Comparison of ENCODE assay signal across 11 mouse cellular contexts in the genomic region with DNA sequence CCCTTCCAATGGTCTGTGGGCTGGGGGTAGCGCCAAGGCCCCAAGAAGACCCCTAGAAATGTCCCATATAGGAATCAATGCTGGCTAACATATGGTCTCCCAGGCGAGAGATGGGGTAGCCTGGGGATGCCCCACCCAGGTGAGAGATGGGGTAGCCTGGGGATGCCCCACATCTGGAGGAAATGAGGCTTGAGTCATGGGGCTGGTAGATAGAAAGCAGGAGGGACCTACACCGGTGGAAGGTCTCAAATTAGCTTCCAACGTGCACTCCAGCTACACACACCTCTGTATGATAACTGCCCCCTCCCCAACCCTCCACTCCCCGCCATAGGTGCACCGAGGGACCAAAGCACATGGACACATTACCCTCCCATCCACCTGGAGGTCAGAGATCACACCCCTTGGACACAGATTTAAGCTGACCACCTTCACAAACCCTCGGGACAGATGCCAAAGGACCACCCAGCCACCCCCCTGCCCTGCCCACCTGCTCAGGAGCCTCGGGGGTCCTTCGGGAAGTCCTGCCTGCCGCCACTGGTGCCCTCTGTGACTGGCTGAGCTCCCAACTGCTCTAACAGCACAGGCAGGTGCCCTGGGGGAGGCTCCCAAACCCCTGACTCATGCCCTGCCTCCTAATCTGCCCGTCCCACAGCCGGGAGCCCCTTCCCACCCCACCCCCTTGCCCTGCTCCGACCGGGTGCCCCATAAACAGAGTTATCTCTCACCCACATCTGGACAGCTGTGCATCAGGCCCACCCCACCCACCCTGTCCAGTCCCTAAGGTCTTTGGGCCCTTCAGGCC. TPM values are rescaled to one million over a fixed set of nuclear protein-coding genes. Genes with fewer than 3 reads are reported as not detected.
DNase-seq lines count a peak whose midpoint lies in the region; ATAC-seq and TF ChIP-seq lines count a peak whose summit lies in the region.
"Had no signal": no experiment of that assay in that cellular context is flagged by ENCODE, and none has a peak within 500 bp of the region (broad histone marks: within the 10 kb centered on the region; RNA-seq: fewer than 3 reads in every experiment).

No protein-coding gene starts in this region.

- H3K9ac ChIP-seq in midbrain, postnatal 0 days (replicated peaks; ENCODE audit: low read length, poor library complexity, severe bottlenecking) = no peak overlapping the region
- peak overlapping the region; percentile 99 for H3K9ac ChIP-seq in liver, embryonic 13.5 days
- H3K9ac ChIP-seq: midbrain, embryonic 12.5 days had no signal

- H3K36me3 ChIP-seq in heart, embryonic 10.5 days = no peaks in the 10 kb centered on the region
- no peaks in the 10 kb centered on the region for H3K36me3 ChIP-seq in midbrain, embryonic 10.5 days
- H3K36me3 ChIP-seq in midbrain, postnatal 0 days (ENCODE audit: insufficient read depth, low read length) = no peaks in the 10 kb centered on the region
- H3K36me3 ChIP-seq in liver, embryonic 13.5 days = peaks cover 43% of the 10 kb centered on the region
- H3K36me3 ChIP-seq: midbrain, embryonic 12.5 days had no signal

- peak; percentile 95 for DNase-seq in heart, embryonic 10.5 days (ENCODE audit: low spot score)
- DNase-seq in heart, postnatal 14 days = no peak
- DNase-seq in midbrain, embryonic 10.5 days (ENCODE audit: low spot score) = no peak
- DNase-seq in midbrain, postnatal 0 days (ENCODE audit: low spot score) = no peak
- peak; percentile 91 for DNase-seq in liver, embryonic 13.5 days
- DNase-seq in yolk sac, embryonic 10.5 days (ENCODE audit: low spot score) = peak; percentile 43
- no peak for DNase-seq in right cerebral cortex, adult 18-20 months
- no peak for DNase-seq in adrenal gland, postnatal 14 days
- DNase-seq: gastrocnemius, postnatal 14 days; kidney, postnatal 10 days had no signal

- WGBS in heart, embryonic 10.5 days = 66% methylated on average over 14 of the region's 14 CpGs
- WGBS in midbrain, embryonic 10.5 days = 74% methylated on average over 14 of the region's 14 CpGs
- 74% methylated on average over 14 of the region's 14 CpGs for WGBS in midbrain, postnatal 0 days
- WGBS in liver, embryonic 13.5 days (ENCODE audit: insufficient replicate concordance) = 30% methylated on average over 14 of the region's 14 CpGs

- peak overlapping the region; percentile 47 for H3K4me3 ChIP-seq in heart, embryonic 10.5 days
- H3K4me3 ChIP-seq in midbrain, embryonic 10.5 days = peak overlapping the region; percentile 16
- no peak overlapping the region for H3K4me3 ChIP-seq in midbrain, postnatal 0 days (ENCODE audit: low read depth, low read length)
- H3K4me3 ChIP-seq in liver, embryonic 13.5 days (replicated peaks) = peak overlapping the region; percentile 84
- H3K4me3 ChIP-seq: midbrain, embryonic 12.5 days had no signal

- H3K27me3 ChIP-seq in heart, embryonic 10.5 days (ENCODE audit: insufficient read depth, poor library complexity, severe bottlenecking) = peaks cover 36% of the 10 kb centered on the region
- H3K27me3 ChIP-seq in midbrain, embryonic 10.5 days (ENCODE audit: low read depth, poor library complexity, severe bottlenecking) = no peaks in the 10 kb centered on the region; the same call in 1 of the 2 replicates
- H3K27me3 ChIP-seq in midbrain, postnatal 0 days (ENCODE audit: insufficient read depth, low read length) = no peaks in the 10 kb centered on the region
- peaks cover 31% of the 10 kb centered on the region for H3K27me3 ChIP-seq in liver, embryonic 13.5 days

- intact Hi-C loops in heart, postnatal 14 days (cut with DNase I) = no loop called here

- no peak overlapping the region for H3K4me2 ChIP-seq in midbrain, postnatal 0 days (ENCODE audit: low read depth, low read length, poor library complexity, severe bottlenecking)
- peak overlapping the region; percentile 72 for H3K4me2 ChIP-seq in liver, embryonic 13.5 days
- H3K4me2 ChIP-seq: midbrain, embryonic 12.5 days had no signal

- no peak for TF ChIP-seq CTCF in midbrain, postnatal 0 days (IDR thresholded peaks at IDR 0.05)

- no peaks in the 10 kb centered on the region for H3K9me3 ChIP-seq in heart, embryonic 10.5 days
- H3K9me3 ChIP-seq in midbrain, embryonic 10.5 days (replicated peaks) = no peaks in the 10 kb centered on the region
- H3K9me3 ChIP-seq in midbrain, postnatal 0 days (ENCODE audit: low read length) = no peaks in the 10 kb centered on the region
- H3K9me3 ChIP-seq in liver, embryonic 13.5 days (replicated peaks) = no peaks in the 10 kb centered on the region
- H3K9me3 ChIP-seq: midbrain, embryonic 12.5 days had no signal

- H3K4me1 ChIP-seq in heart, embryonic 10.5 days = peaks cover 16% of the 10 kb centered on the region
- peaks cover 14% of the 10 kb centered on the region; the same call in 1 of the 2 replicates for H3K4me1 ChIP-seq in midbrain, embryonic 10.5 days
- no peaks in the 10 kb centered on the region for H3K4me1 ChIP-seq in midbrain, postnatal 0 days (ENCODE audit: insufficient read depth, low read length)
- peaks cover 77% of the 10 kb centered on the region for H3K4me1 ChIP-seq in liver, embryonic 13.5 days (replicated peaks)
- H3K4me1 ChIP-seq: midbrain, embryonic 12.5 days had no signal

- no peak for ATAC-seq in midbrain, postnatal 0 days (ENCODE audit: low FRiP score)
- peak; percentile 87 for ATAC-seq in liver, embryonic 13.5 days (ENCODE audit: low read depth)

- H3K27ac ChIP-seq in heart, embryonic 10.5 days = peak overlapping the region; percentile 78
- peak overlapping the region; percentile 60 for H3K27ac ChIP-seq in midbrain, embryonic 10.5 days (replicated peaks)
- H3K27ac ChIP-seq in midbrain, postnatal 0 days (ENCODE audit: low read depth, low read length) = no peak overlapping the region
- H3K27ac ChIP-seq in liver, embryonic 13.5 days = peak overlapping the region; percentile 99
- H3K27ac ChIP-seq: midbrain, embryonic 12.5 days had no signal

RNA-seq across cellular contexts. Expression of gene Slc4a1, which starts 1.2 kb away (rescaled TPM):
- polyA plus RNA-seq in heart, embryonic 10.5 days (2016; fragmentation: Nextera tagmentation; extraction: Ambion mirVana) = 88.9 and 128 TPM in 2 replicates
- total RNA-seq in heart, postnatal 14 days (2021) = 10 to 100 TPM; 22.7 to 23.0 TPM
- polyA plus RNA-seq in midbrain, embryonic 10.5 days (2016; fragmentation: Nextera tagmentation; extraction: Ambion mirVana) = 33.8 and 33.9 TPM in 2 replicates
- 0.33 and 1.1 TPM in 2 replicates for total RNA-seq in midbrain, postnatal 0 days (2014; rRNA removed)
- polyA plus RNA-seq in midbrain, postnatal 0 days (2015; fragmentation: Nextera tagmentation; extraction: Ambion mirVana) = 0.27 and 0.42 TPM in 2 replicates
- 734 and 914 TPM in 2 replicates for polyA plus RNA-seq in liver, embryonic 13.5 days (2015; fragmentation: Nextera tagmentation; extraction: Ambion mirVana)
- 17.5 and 72.4 TPM in 2 replicates for total RNA-seq in adrenal gland, postnatal 14 days (2021)

RNA-seq across cellular contexts. Expression of gene Rundc3a, which starts 28.4 kb away (rescaled TPM):
- polyA plus RNA-seq in heart, embryonic 10.5 days (2016; fragmentation: Nextera tagmentation; extraction: Ambion mirVana) = 0.74 and 1.8 TPM in 2 replicates
- total RNA-seq in heart, postnatal 14 days (2021) = under 1 TPM in 1 of 2 experiments, not detected in 1; 0.29 TPM
- 21.5 and 40.7 TPM in 2 replicates for polyA plus RNA-seq in midbrain, embryonic 10.5 days (2016; fragmentation: Nextera tagmentation; extraction: Ambion mirVana)
- 379 and 397 TPM in 2 replicates for total RNA-seq in midbrain, postnatal 0 days (2014; rRNA removed)
- 127 and 133 TPM in 2 replicates for polyA plus RNA-seq in midbrain, postnatal 0 days (2015; fragmentation: Nextera tagmentation; extraction: Ambion mirVana)
- polyA plus RNA-seq in liver, embryonic 13.5 days (2015; fragmentation: Nextera tagmentation; extraction: Ambion mirVana) = 1.5 and 1.7 TPM in 2 replicates
- total RNA-seq in adrenal gland, postnatal 14 days (2021) = 31.3 and 31.6 TPM in 2 replicates

RNA-seq across cellular contexts. Expression of gene Slc25a39, which starts 43.0 kb away (rescaled TPM):
- 313 and 314 TPM in 2 replicates for polyA plus RNA-seq in heart, embryonic 10.5 days (2016; fragmentation: Nextera tagmentation; extraction: Ambion mirVana)
- 100 to 1,000 TPM; 163 to 176 TPM for total RNA-seq in heart, postnatal 14 days (2021)
- polyA plus RNA-seq in midbrain, embryonic 10.5 days (2016; fragmentation: Nextera tagmentation; extraction: Ambion mirVana) = 234 and 249 TPM in 2 replicates
- total RNA-seq in midbrain, postnatal 0 days (2014; rRNA removed) = 139 and 176 TPM in 2 replicates
- polyA plus RNA-seq in midbrain, postnatal 0 days (2015; fragmentation: Nextera tagmentation; extraction: Ambion mirVana) = 132 and 148 TPM in 2 replicates
- polyA plus RNA-seq in liver, embryonic 13.5 days (2015; fragmentation: Nextera tagmentation; extraction: Ambion mirVana) = 388 and 390 TPM in 2 replicates
- 373 and 415 TPM in 2 replicates for total RNA-seq in adrenal gland, postnatal 14 days (2021)

RNA-seq across cellular contexts. Expression of gene Ubtf, which starts 45.2 kb away (rescaled TPM):
- polyA plus RNA-seq in heart, embryonic 10.5 days (2016; fragmentation: Nextera tagmentation; extraction: Ambion mirVana) = 60.4 and 75.4 TPM in 2 replicates
- total RNA-seq in heart, postnatal 14 days (2021) = 10 to 100 TPM; 60.1 to 69.7 TPM
- 89.6 and 90.3 TPM in 2 replicates for polyA plus RNA-seq in midbrain, embryonic 10.5 days (2016; fragmentation: Nextera tagmentation; extraction: Ambion mirVana)
- total RNA-seq in midbrain, postnatal 0 days (2014; rRNA removed) = 64.3 and 71.4 TPM in 2 replicates
- polyA plus RNA-seq in midbrain, postnatal 0 days (2015; fragmentation: Nextera tagmentation; extraction: Ambion mirVana) = 56.3 and 64.3 TPM in 2 replicates
- polyA plus RNA-seq in liver, embryonic 13.5 days (2015; fragmentation: Nextera tagmentation; extraction: Ambion mirVana) = 70.0 and 81.5 TPM in 2 replicates
- 102 and 106 TPM in 2 replicates for total RNA-seq in adrenal gland, postnatal 14 days (2021)

Comparison
In these comparisons a context has a peak if more than half of its experiments do, and no peak if none do; other contexts are left out.
1. DNase-seq: peak in heart, embryonic 10.5 days (single experiment), liver, embryonic 13.5 days (single experiment) and yolk sac, embryonic 10.5 days (single experiment); none in heart, postnatal 14 days (0 of 2), midbrain, embryonic 10.5 days (single experiment), midbrain, postnatal 0 days (single experiment), right cerebral cortex, adult 18-20 months (single experiment) and adrenal gland, postnatal 14 days (single experiment).
2. RNA of gene Slc4a1, which starts 1.2 kb away (polyA plus RNA-seq): 734 to 914 TPM in liver, embryonic 13.5 days, 88.9 to 128 TPM in heart, embryonic 10.5 days and 33.8 to 33.9 TPM in midbrain, embryonic 10.5 days; 0.27 to 0.42 TPM in midbrain, postnatal 0 days; every median in the first group is over 10 times any median in the second.